Mouse (Mus musculus) left cerebral cortex, adult 2 months (tissue): ENCODE measurements around the gene Rusc1. TPM values are rescaled to one million over a fixed set of nuclear protein-coding genes. Genes with fewer than 3 reads are reported as not detected.

ENCODE experiments used
- DNase-seq, 2 experiments: peaks; one replicate each; pipeline ENCODE4 v3.0.0; 2021 to 2022; ENCODE audit warnings: low spot score in 2 of 2, mixed read lengths in 1 of 2; ENCODE audit errors: extremely low spot score in 1 of 2
- H3K27ac ChIP-seq: fragments of 200-600 bp; 2 replicates; pipeline ENCODE4 v1.8.1; 2022
- H3K4me3 ChIP-seq: fragments of 200-600 bp; 2 replicates; pipeline ENCODE4 v1.8.1; 2022
- CTCF ChIP-seq: fragments of 200-600 bp; IDR thresholded peaks from 2 replicates; pipeline ENCODE4 v1.8.1; 2022; ENCODE audit warnings: antibody characterized with exemption, mild to moderate bottlenecking, moderate library complexity
- intact Hi-C: fragments of 180-260 bp; cut with DNase I; formaldehyde crosslinking; loops from one replicate; pipeline ENCODE4 v1.15.1; 2025
- long read RNA-seq, 2 experiments: library from polyadenylated mRNA; stranded (forward); transcript quantifications; one replicate each; pipeline ENCODE4 v2.0.0; 2021; ENCODE audit warnings: borderline mapping rate in 2 of 2
- total RNA-seq, 2 experiments: library from RNA; stranded (reverse); gene quantifications; 2 replicates each; pipeline ENCODE4 v1.2.3; 2021

The Rusc1 gene
- 100 to 1,000 TPM; 189 to 199 TPM for total RNA-seq
- long read RNA-seq, experiment 1, transcript Rusc1-202 (11 exons, 3,706 nt), result minor isoform, 11 of 319 reads
- long read RNA-seq, experiment 1, transcript Rusc1-201 (10 exons, 3,316 nt), result major isoform, 179 of 319 reads
- long read RNA-seq, experiment 1, partial matches to known transcripts, result 87 of 319 reads
- long read RNA-seq, experiment 1, other reads (novel, unspliced or antisense), result 42 of 319 reads
- long read RNA-seq, experiment 2, transcript Rusc1-201 (10 exons, 3,316 nt), result major isoform, 110 of 207 reads
- long read RNA-seq, experiment 2, transcript Rusc1-202 (11 exons, 3,706 nt), result minor isoform, 12 of 207 reads
- long read RNA-seq, experiment 2, partial matches to known transcripts, result 39 of 207 reads
- long read RNA-seq, experiment 2, other reads (novel, unspliced or antisense), result 43 of 207 reads

DNA sequence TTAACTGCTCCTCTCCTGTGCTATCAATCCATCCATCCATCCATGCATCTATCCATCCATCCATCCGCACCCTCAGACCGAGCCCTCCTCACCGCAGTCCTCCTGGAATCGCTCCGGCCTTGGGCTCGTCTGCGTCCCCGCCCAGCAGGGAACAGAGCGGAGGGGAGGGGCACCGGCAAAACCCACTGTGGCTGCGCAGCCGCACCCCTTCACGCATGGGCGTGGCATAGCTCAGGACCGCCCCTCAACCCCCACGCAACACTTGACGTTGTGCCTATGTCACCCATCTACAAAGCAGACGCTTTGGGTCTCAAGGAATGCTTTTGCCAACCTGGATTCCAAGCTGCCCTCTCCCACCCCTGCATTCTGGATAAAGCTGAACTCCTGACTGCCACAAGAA is at the start of gene Rusc1:
Gene Rusc1 (minus strand): TSS at position 137 of the 400 bp plus-strand sequence.
- no peak for TF ChIP-seq CTCF
- peak; percentile 91 to 95 for DNase-seq
- peak within 1 kb of the TSS; percentile 96 for H3K27ac ChIP-seq
- intact Hi-C loops, result loop anchor here (2.0 kb wide), 1 partner anchor 122 kb away; the partner anchor contains the start of gene Thbs3
- H3K4me3 ChIP-seq, result peak within 1 kb of the TSS; percentile 86

DNA sequence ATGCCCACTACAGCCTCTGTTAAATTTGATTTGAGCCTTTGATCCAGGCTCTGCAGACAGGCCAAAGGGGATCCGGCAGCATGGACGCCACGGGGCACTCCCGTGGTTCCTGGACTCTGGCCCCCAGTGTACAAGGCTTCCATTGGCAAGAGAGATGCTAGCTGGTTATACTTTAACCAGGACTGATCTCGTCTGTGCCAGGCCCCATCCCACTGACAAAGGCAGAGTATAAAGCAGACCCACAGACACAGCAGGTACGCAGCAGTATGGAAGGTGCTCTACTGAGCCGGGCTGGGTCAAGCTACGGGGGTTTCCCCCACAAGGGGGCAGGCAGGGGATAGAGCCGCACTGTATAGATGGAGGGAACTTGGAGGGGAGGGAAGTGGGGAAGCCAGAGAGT is 43.3 kb upstream of the Rusc1 start:
- TF ChIP-seq CTCF, result no peak
- DNase-seq, result no peak
- Histone ChIP-seq H3K27ac (no peak overlapping the region), H3K4me3 (no peak overlapping the region)
- intact Hi-C loops, result no loop called here

GRCm38 (mm10) chr3:89135958-89136357 is 42.8 kb upstream of the Rusc1 start, which contains the start of gene Pklr:
Pklr (plus strand) TSS chr3:89136142.
- no peak within 1 kb of the TSS for H3K27ac ChIP-seq
- TF ChIP-seq CTCF, result no peak
- H3K4me3 ChIP-seq, result no peak within 1 kb of the TSS
- no peak for DNase-seq
- intact Hi-C loops, result no loop called here

DNA sequence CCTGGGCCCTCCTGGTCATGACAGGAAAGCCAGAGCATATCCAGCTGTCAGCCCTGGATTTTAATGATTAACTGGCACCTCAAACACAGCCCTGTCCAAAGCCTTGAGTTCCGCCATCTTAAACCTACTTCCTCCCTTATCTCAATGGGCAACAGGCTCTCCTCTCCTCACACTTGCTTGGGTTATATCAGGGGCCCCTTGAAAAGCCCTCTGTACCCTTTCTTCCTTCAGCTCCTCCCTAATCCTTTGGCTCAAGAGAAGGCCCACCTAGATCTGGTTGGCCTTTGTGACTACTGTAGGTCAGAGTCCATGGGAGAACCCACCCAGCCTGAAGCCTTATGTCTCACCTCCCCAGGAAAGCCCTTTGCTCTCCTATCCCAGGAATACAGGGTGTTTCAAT is 40.6 kb upstream of the Rusc1 start:
- H3K27ac ChIP-seq, result no peak overlapping the region
- no peak overlapping the region for H3K4me3 ChIP-seq
- TF ChIP-seq CTCF, result no peak
- intact Hi-C loops, result no loop called here
- DNase-seq, result no peak

GRCm38 (mm10) chr3:89133063-89133450 is 39.9 kb upstream of the Rusc1 start:
- no peak for DNase-seq
- no peak for TF ChIP-seq CTCF
- H3K27ac ChIP-seq, result no peak overlapping the region
- no peak overlapping the region for H3K4me3 ChIP-seq
- intact Hi-C loops, result no loop called here

DNA sequence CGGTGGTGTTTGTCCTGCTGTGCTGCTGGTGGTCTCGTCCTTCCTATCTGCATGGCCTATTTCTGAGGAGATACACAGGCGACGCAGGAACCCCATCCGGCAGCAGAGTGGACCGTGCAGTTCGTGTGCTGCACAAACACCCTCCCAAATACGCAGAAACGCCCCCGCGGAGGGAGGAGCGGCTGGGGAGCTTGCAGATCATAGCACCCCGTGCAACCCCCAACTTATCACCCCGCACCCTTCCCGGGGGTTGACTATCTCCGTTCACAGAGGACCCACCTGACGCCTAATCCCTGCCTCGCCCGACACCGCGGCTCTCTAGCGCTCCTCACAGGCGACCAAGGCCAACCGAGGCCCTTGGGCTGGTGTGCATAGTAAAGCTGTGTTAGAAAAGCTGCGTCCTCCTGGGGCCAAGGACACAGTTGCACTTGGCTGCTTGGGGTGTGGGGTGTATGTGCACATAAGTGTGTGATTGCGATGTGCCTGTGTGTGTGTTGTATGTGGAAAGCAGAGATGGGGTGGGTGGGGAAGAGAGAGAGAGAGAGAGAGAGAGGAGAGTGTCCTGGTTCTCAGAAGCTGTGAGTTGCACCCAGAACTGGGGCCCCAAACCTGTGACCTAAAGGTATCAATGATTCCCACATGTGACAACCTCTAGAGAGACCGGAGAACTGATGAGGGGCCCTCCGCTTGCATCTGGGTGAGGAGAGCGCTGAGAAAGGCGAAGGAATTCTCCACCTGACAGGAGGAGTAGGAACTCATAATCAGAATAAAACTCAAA is 39.4 kb upstream of the Rusc1 start:
- Histone ChIP-seq H3K4me3 (peak overlapping the region; percentile 44), H3K27ac (peak overlapping the region; percentile 28)
- DNase-seq, result peak; percentile 44 to 54
- TF ChIP-seq CTCF, result peak; percentile 47
- intact Hi-C loops, result no loop called here

GRCm38 (mm10) chr3:89131816-89132215 is 38.7 kb upstream of the Rusc1 start:
- Histone ChIP-seq H3K4me3 (no peak overlapping the region; the same call in 1 of the 2 replicates), H3K27ac (no peak overlapping the region)
- intact Hi-C loops, result no loop called here
- TF ChIP-seq CTCF, result no peak
- peak; percentile 24 to 46 for DNase-seq

DNA sequence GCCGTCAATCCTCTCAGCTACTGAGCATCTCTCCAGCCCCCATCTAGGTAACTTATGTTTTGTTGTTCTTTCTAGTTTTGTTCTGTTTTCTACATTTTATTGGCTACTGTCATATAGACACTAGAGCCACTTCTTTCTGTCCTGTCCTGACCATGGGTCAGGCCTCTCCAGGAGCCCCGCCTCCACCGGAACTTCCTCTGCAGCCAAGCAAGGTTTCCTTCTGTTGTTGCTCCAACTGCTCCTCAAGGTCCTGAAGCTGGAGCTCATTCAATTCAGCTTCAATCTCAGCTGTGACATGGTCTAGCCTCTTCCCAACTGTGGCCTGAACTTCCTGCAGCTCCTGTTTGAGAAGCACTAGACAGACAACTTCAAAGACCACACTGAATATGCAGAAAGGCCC is 36.8 kb upstream of the Rusc1 start:
- Histone ChIP-seq H3K27ac (no peak overlapping the region), H3K4me3 (no peak overlapping the region)
- DNase-seq, result no peak
- intact Hi-C loops, result no loop called here
- no peak for TF ChIP-seq CTCF

DNA sequence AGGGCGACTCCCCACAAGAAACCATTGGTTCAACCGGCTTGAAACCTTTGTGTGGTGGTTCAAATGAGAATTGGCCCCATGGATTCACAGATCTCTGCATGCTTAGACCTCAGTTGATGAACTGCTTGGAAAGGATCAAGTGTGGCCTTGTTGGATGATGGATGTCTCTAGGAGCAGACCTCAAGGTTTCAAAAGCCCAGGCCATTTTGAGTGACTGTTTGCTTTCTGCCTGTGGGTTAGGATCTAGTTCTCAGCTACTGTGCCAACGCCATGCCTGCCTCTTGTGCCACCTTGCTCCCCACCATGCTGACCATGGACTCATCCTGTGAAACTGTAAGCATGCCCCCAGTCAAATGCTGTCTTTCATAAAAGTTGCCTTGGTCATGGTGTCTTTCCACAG is 32.9 kb upstream of the Rusc1 start:
- Histone ChIP-seq H3K27ac (no peak overlapping the region), H3K4me3 (no peak overlapping the region)
- intact Hi-C loops, result no loop called here
- no peak for TF ChIP-seq CTCF
- DNase-seq, result no peak

- no peak for DNase-seq
- no peak overlapping the region for H3K27ac ChIP-seq
- TF ChIP-seq CTCF, result no peak
- H3K4me3 ChIP-seq, result no peak overlapping the region
- intact Hi-C loops, result no loop called here
These were observed 31.1 kb upstream of the Rusc1 start for GRCm38 (mm10) chr3:89124241-89124640.

- no peak for TF ChIP-seq CTCF
- Histone ChIP-seq H3K27ac (no peak overlapping the region), H3K4me3 (no peak overlapping the region)
- no peak for DNase-seq
- intact Hi-C loops, result no loop called here
These were observed 30.2 kb upstream of the Rusc1 start for GRCm38 (mm10) chr3:89123313-89123712.

DNA sequence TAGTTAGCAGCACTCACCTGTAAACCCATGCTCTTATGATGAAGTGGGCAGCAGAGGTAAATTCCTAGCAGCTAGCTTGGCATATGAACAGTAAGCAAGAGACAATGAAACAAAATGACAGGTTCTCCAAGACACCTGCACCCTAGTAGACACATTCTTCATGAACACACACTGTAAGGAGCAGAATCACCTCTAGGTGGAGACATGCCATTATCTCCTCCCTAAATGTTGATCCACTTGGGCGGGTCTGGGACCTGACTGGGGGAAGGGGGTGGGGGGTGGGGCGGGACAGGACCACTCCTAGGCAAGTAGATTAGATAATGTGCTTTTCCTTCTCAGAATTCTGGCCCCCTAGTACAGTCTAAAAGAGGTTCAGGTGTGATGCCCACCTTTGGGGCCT is 22.4 kb upstream of the Rusc1 start:
- intact Hi-C loops, result loop anchor here (5.0 kb wide), 1 partner anchor 42 kb away; no protein-coding TSS in a partner anchor
- TF ChIP-seq CTCF, result peak; percentile 58
- H3K27ac ChIP-seq, result no peak overlapping the region
- DNase-seq, result no peak
- H3K4me3 ChIP-seq, result no peak overlapping the region
